Comparison of ENCODE assay signal across 26 mouse cellular contexts in genomic region chr3:126501826-126502225, GRCm38 (mm10).
"Had no signal": no experiment of that assay in that cellular context is flagged by ENCODE, and none has a peak within 500 bp of the region (broad histone marks: within the 10 kb centered on the region; RNA-seq: fewer than 3 reads in every experiment).

No protein-coding gene starts in this region.

- H3K4me3 ChIP-seq: heart, adult 2 months; heart, embryonic 13.5 days; heart, embryonic 15.5 days; hindbrain, embryonic 13.5 days; hindbrain, embryonic 15.5 days; intestine, embryonic 15.5 days; kidney, embryonic 15.5 days; layer of hippocampus, adult 2 months; limb, embryonic 10.5 days; limb, embryonic 12.5 days; liver, embryonic 13.5 days; liver, embryonic 15.5 days had no signal

- DNase-seq: gastrocnemius, postnatal 14 days; gastrocnemius, postnatal 36 days; heart, adult 11 months; heart, adult 2 months; heart, postnatal 14 days; heart, postnatal 36 days; kidney, adult 18-20 months; kidney, adult 8-10 months; kidney, postnatal 14 days; kidney, postnatal 36 days; liver; liver, embryonic 13.5 days had no signal

- H3K36me3 ChIP-seq: heart, embryonic 13.5 days; heart, embryonic 15.5 days; hindbrain, embryonic 13.5 days; hindbrain, embryonic 15.5 days; intestine, embryonic 15.5 days; kidney, embryonic 15.5 days; limb, embryonic 10.5 days; limb, embryonic 12.5 days; liver, embryonic 13.5 days; liver, embryonic 15.5 days had no signal

- ATAC-seq: hindbrain, postnatal 0 days; intestine, embryonic 15.5 days; intestine, postnatal 0 days had no signal

- H3K4me2 ChIP-seq: heart, embryonic 11.5 days; heart, embryonic 13.5 days; heart, embryonic 15.5 days; hindbrain, embryonic 13.5 days; hindbrain, embryonic 15.5 days; intestine, embryonic 15.5 days; kidney, embryonic 15.5 days; limb, embryonic 12.5 days; liver, embryonic 11.5 days; liver, embryonic 13.5 days; liver, embryonic 15.5 days had no signal

- H3K27me3 ChIP-seq: heart, embryonic 13.5 days; heart, embryonic 15.5 days; hindbrain, embryonic 13.5 days; hindbrain, embryonic 15.5 days; intestine, embryonic 15.5 days; kidney, embryonic 15.5 days; limb, embryonic 12.5 days; liver, embryonic 13.5 days; liver, embryonic 15.5 days had no signal
